Mouse (Mus musculus) thymus, adult 2 months (tissue): ENCODE data around the gene Nhlrc1. TPM values are rescaled to one million over a fixed set of nuclear protein-coding genes. Genes with fewer than 3 reads are reported as not detected.

Source experiments
- DNase-seq: peaks from one replicate; pipeline ENCODE4 v3.0.0; 2021
- H3K27ac ChIP-seq: fragments of 200-500 bp; 2 replicates; pipeline ENCODE4 v1.5.1; 2012; ENCODE audit warnings: low read length, control low read depth; ENCODE audit not compliant: control insufficient read depth, insufficient read depth
- H3K27me3 ChIP-seq: fragments of 200-500 bp; 2 replicates; pipeline ENCODE4 v1.6.1; 2012; ENCODE audit warnings: mild to moderate bottlenecking, low read length, moderate library complexity, mixed read lengths; ENCODE audit not compliant: control insufficient read depth, insufficient read depth
- H3K36me3 ChIP-seq: fragments of 200-500 bp; 2 replicates; pipeline ENCODE4 v1.6.1; 2012; ENCODE audit warnings: mild to moderate bottlenecking, low read length, moderate library complexity; ENCODE audit not compliant: control insufficient read depth, insufficient read depth
- H3K4me1 ChIP-seq: fragments of 200-500 bp; replicated peaks from 2 replicates; pipeline ENCODE4 v1.6.1; 2012; ENCODE audit warnings: low read length; ENCODE audit not compliant: control insufficient read depth, insufficient read depth
- H3K4me3 ChIP-seq: fragments of 200-500 bp; 2 replicates; pipeline ENCODE4 v1.5.1; 2012; ENCODE audit warnings: mild to moderate bottlenecking, low read length, control low read depth, moderate library complexity; ENCODE audit not compliant: control insufficient read depth, insufficient read depth
- CTCF ChIP-seq: fragments of 200-500 bp; IDR thresholded peaks from 2 replicates; pipeline ENCODE4 v1.5.1; 2012; ENCODE audit warnings: mild to moderate bottlenecking, control low read depth, low read length, moderate library complexity, borderline replicate concordance; ENCODE audit not compliant: control insufficient read depth, poor library complexity, insufficient read depth; ENCODE audit errors: extremely low read depth
- POLR2A ChIP-seq: fragments of 200-500 bp; IDR thresholded peaks from 2 replicates; pipeline ENCODE4 v1.6.1; 2012; ENCODE audit warnings: mild to moderate bottlenecking, low read length, control low read depth, moderate library complexity; ENCODE audit not compliant: control insufficient read depth, poor library complexity, insufficient read depth; ENCODE audit errors: extremely low read depth
- WGBS: fragments of 180-500 bp; shearing (Covaris S2); methylation state at CpG from one replicate; pipeline ENCODE4 v1.1.7; 2018; 5-methylcytosine and 5-hydroxymethylcytosine counted together
- polyA plus RNA-seq: library from polyadenylated mRNA; depleted of rRNA; stranded (reverse); fragments of >200 nt; gene quantifications from 2 replicates; pipeline ENCODE4 v1.2.3, GENCODE M21; 2012

Gene Nhlrc1
- polyA plus RNA-seq, 1 experiment, result 1.7 TPM

- DNase-seq, result no peak
- Histone ChIP-seq H3K4me3 (no peak overlapping the region), H3K27me3 (no peaks in the 10 kb centered on the region), H3K27ac (no peak overlapping the region), H3K4me1 (no peaks in the 10 kb centered on the region; the same call in 1 of the 2 replicates), H3K36me3 (peaks cover 25% of the 10 kb centered on the region)
- 97% methylated on average over 4 of the region's 4 CpGs for WGBS
- TF ChIP-seq CTCF (no peak), POLR2A (no peak)
These were observed 35.4 kb upstream of the Nhlrc1 start for GRCm38 (mm10) chr13:47050009-47050408.

DNA sequence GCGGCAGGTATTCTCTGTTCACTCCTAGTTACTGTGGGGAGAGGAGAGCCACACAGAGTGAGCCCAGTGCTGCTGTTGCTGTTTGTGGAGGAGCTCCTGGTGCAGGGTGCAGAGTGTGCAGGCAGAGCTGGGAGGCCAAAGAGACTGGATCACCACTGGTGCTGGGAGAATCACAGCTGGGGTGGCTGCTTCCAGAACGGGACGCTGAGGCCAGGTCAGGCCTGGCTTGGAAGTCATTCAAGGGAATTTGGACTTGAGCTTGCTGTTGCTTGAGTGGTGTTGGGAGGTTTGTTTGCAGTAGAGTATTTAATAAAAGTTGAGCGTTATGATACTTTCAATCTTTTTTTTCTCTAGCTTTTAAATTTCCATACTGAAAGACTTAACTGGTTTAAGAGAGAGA lies 33.3 kb upstream of the Nhlrc1 start:
- peaks cover 9% of the 10 kb centered on the region for H3K4me1 ChIP-seq
- 92% methylated on average over 4 of the region's 4 CpGs for WGBS
- H3K27me3 ChIP-seq, result no peaks in the 10 kb centered on the region
- H3K27ac ChIP-seq, result no peak overlapping the region
- no peak overlapping the region for H3K4me3 ChIP-seq
- H3K36me3 ChIP-seq, result peaks cover 18% of the 10 kb centered on the region
- no peak for DNase-seq
- TF ChIP-seq POLR2A, result no peak
- TF ChIP-seq CTCF, result no peak

DNA sequence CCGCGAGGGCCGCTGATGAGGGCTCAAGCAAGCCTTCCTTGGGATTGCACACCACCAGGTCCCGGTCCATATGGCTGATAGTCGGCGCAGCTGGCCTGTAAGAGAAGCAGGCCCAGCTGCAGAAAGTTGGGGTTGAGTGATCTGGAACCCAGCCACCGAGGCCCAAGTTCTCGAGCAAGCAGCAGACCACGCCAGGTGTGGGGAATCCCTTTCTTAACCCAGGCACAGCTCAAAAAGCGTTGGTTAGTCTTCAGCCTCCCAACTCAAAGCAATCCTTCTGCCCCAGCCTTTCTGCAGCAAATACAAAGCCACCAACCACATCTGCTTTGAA lies 29.9 kb upstream of the Nhlrc1 start, which contains the start of gene Tpmt:
Tpmt (minus strand) TSS at position 121 of the 331 bp plus-strand sequence.
- TF ChIP-seq POLR2A (no peak), CTCF (no peak)
- DNase-seq, result peak; percentile 30
- WGBS, result 6% methylated on average over 10 of the region's 10 CpGs
- peaks cover 9% of the 10 kb centered on the region for H3K4me1 ChIP-seq
- no peaks in the 10 kb centered on the region for H3K27me3 ChIP-seq
- H3K27ac ChIP-seq, result no peak within 1 kb of the TSS
- H3K36me3 ChIP-seq, result peaks cover 3% of the 10 kb centered on the region; the same call in 1 of the 2 replicates
- peak within 1 kb of the TSS; percentile 82 for H3K4me3 ChIP-seq

GRCm38 (mm10) chr13:47043833-47044616 lies 29.4 kb upstream of the Nhlrc1 start:
- no peaks in the 10 kb centered on the region for H3K27me3 ChIP-seq
- H3K4me3 ChIP-seq, result peak overlapping the region; percentile 82
- 2% methylated on average over 45 of the region's 45 CpGs for WGBS
- no peaks in the 10 kb centered on the region for H3K36me3 ChIP-seq
- peak; percentile 41 for DNase-seq
- no peak overlapping the region for H3K27ac ChIP-seq
- no peak for TF ChIP-seq CTCF
- TF ChIP-seq POLR2A, result no peak
- H3K4me1 ChIP-seq, result peaks cover 9% of the 10 kb centered on the region

DNA sequence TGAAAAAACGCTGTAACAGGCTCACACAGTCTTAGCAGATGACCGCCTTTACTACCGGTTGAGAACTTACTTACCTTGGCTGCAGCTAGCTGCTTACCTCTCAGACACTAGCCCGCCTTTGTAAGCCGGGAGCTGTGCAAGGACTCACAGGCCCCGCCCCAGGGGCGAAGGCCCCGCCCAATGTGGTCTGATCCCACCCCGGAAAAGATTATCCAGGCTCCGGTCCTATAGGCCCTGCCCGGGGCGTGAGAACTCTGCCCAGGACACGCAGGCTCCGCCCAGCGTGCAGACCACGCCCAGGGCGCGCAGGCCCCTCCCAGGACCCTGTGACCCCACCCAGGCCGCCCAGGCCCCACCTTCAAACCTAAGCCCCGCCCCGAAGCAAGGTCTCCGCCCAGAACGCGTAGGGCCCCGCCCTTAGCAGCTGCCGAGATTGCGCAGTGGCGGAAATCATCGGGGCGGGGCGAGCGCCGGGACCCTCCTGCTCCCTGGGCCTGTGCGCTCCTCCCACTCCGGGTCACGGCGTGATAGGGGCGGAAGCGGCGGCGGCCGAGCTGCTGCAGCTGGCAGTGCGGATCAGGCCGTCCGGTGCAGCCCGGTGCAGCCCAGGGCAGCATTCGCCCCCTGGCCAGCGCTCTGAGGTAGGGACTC lies 28.5 kb upstream of the Nhlrc1 start, which contains the start of gene Kdm1b:
Kdm1b (plus strand) TSS at position 470 of the 651 bp plus-strand sequence.
- TF ChIP-seq CTCF, result peak; percentile 65
- TF ChIP-seq POLR2A, result peak; percentile 97
- Histone ChIP-seq H3K27ac (no peak within 1 kb of the TSS), H3K27me3 (no peaks in the 10 kb centered on the region), H3K4me1 (peaks cover 9% of the 10 kb centered on the region), H3K36me3 (no peaks in the 10 kb centered on the region), H3K4me3 (peak within 1 kb of the TSS; percentile 82)
- peak; percentile 98 for DNase-seq
- WGBS, result under 1% methylated on average over 48 of the region's 48 CpGs

GRCm38 (mm10) chr13:47042024-47042633 lies 27.5 kb upstream of the Nhlrc1 start:
- no peaks in the 10 kb centered on the region for H3K27me3 ChIP-seq
- H3K27ac ChIP-seq, result no peak overlapping the region
- TF ChIP-seq POLR2A (no peak), CTCF (no peak)
- H3K36me3 ChIP-seq, result no peaks in the 10 kb centered on the region
- H3K4me1 ChIP-seq, result peaks cover 9% of the 10 kb centered on the region
- WGBS, result 65% methylated on average over 8 of the region's 8 CpGs
- H3K4me3 ChIP-seq, result no peak overlapping the region
- no peak for DNase-seq
